Mouse (Mus musculus): ENCODE results near the gene Zbtb20. TPM values are rescaled to one million over a fixed set of nuclear protein-coding genes. Genes with fewer than 3 reads are reported as not detected.

The Zbtb20 gene
- polyA plus RNA-seq, 1 experiment from 2014 or later = 30.9 TPM

GRCm38 (mm10) chr16:43631758-43632157, 756.1 kb downstream of the Zbtb20 start:
- ATAC-seq (ENCODE audit: extremely low read depth, insufficient number of reproducible peaks, low FRiP score, low TSS enrichment) = no peak
- Histone ChIP-seq H3K4me2 (no peak overlapping the region), H3K9ac (no peak overlapping the region), H3K27ac (replicated peaks) (no peak overlapping the region), H3K9me3 (no peaks in the 10 kb centered on the region), H3K36me3 (peaks cover 6% of the 10 kb centered on the region), H3K4me3 (no peak overlapping the region), H3K4me1 (peaks cover 11% of the 10 kb centered on the region), H3K27me3 (replicated peaks) (no peaks in the 10 kb centered on the region)
- WGBS = 44% methylated on average over 2 of the region's 2 CpGs

- H3K9ac ChIP-seq = no peak overlapping the region
- 86% methylated on average over 7 of the region's 7 CpGs for WGBS
- no peaks in the 10 kb centered on the region for H3K27me3 ChIP-seq (replicated peaks)
- H3K4me1 ChIP-seq = peaks cover 18% of the 10 kb centered on the region
- ATAC-seq (ENCODE audit: extremely low read depth, insufficient number of reproducible peaks, low FRiP score, low TSS enrichment) = no peak
- H3K9me3 ChIP-seq = no peaks in the 10 kb centered on the region
- peaks cover 6% of the 10 kb centered on the region for H3K36me3 ChIP-seq
- H3K4me2 ChIP-seq = no peak overlapping the region
- no peak overlapping the region for H3K4me3 ChIP-seq
- H3K27ac ChIP-seq (replicated peaks) = no peak overlapping the region
Measured at GRCm38 (mm10) chr16:43634037-43634436, 758.4 kb downstream of the Zbtb20 start.

- Histone ChIP-seq H3K4me3 (no peak overlapping the region), H3K4me2 (no peak overlapping the region), H3K9me3 (no peaks in the 10 kb centered on the region), H3K27ac (replicated peaks) (no peak overlapping the region), H3K27me3 (replicated peaks) (no peaks in the 10 kb centered on the region), H3K36me3 (peaks cover 6% of the 10 kb centered on the region), H3K9ac (no peak overlapping the region), H3K4me1 (peaks cover 15% of the 10 kb centered on the region)
- ATAC-seq (ENCODE audit: extremely low read depth, insufficient number of reproducible peaks, low FRiP score, low TSS enrichment) = no peak; the same call in 1 of the 2 replicates
- WGBS = 89% methylated on average over 8 of the region's 8 CpGs
Measured at GRCm38 (mm10) chr16:43637241-43637640, 761.6 kb downstream of the Zbtb20 start.

- peaks cover 5% of the 10 kb centered on the region for H3K36me3 ChIP-seq
- no peak; the same call in 1 of the 2 replicates for ATAC-seq (ENCODE audit: extremely low read depth, insufficient number of reproducible peaks, low FRiP score, low TSS enrichment)
- 60% methylated on average over 21 of the region's 21 CpGs for WGBS
- peak overlapping the region; percentile 47; the same call in 1 of the 2 replicates for H3K9ac ChIP-seq
- peak overlapping the region; percentile 42 for H3K27ac ChIP-seq (replicated peaks)
- peaks cover 15% of the 10 kb centered on the region for H3K4me1 ChIP-seq
- H3K27me3 ChIP-seq (replicated peaks) = no peaks in the 10 kb centered on the region
- no peaks in the 10 kb centered on the region for H3K9me3 ChIP-seq
- no peak overlapping the region for H3K4me3 ChIP-seq
- peak overlapping the region; percentile 3; the same call in 1 of the 2 replicates for H3K4me2 ChIP-seq
Measured at GRCm38 (mm10) chr16:43638406-43639049, 762.8 kb downstream of the Zbtb20 start.

GRCm38 (mm10) chr16:43641230-43641629, 765.5 kb downstream of the Zbtb20 start:
- no peak for ATAC-seq (ENCODE audit: extremely low read depth, insufficient number of reproducible peaks, low FRiP score, low TSS enrichment)

GRCm38 (mm10) chr16:43645879-43646278, 770.2 kb downstream of the Zbtb20 start:
- Histone ChIP-seq H3K4me1 (peaks cover 7% of the 10 kb centered on the region; the same call in 1 of the 2 replicates), H3K9ac (no peak overlapping the region), H3K36me3 (no peaks in the 10 kb centered on the region), H3K4me3 (no peak overlapping the region), H3K27me3 (replicated peaks) (no peaks in the 10 kb centered on the region), H3K27ac (replicated peaks) (no peak overlapping the region), H3K9me3 (no peaks in the 10 kb centered on the region), H3K4me2 (no peak overlapping the region)
- ATAC-seq (ENCODE audit: extremely low read depth, insufficient number of reproducible peaks, low FRiP score, low TSS enrichment) = no peak
- WGBS = 12% methylated on average over 4 of the region's 4 CpGs

More at GRCm38 (mm10) chr16:43641230-43641629, 765.5 kb downstream of the Zbtb20 start:
- Histone ChIP-seq H3K4me2 (no peak overlapping the region), H3K9ac (no peak overlapping the region), H3K4me1 (peaks cover 19% of the 10 kb centered on the region), H3K36me3 (no peaks in the 10 kb centered on the region), H3K9me3 (no peaks in the 10 kb centered on the region), H3K27ac (replicated peaks) (no peak overlapping the region), H3K27me3 (replicated peaks) (no peaks in the 10 kb centered on the region), H3K4me3 (no peak overlapping the region)
- 58% methylated on average over 8 of the region's 8 CpGs for WGBS

- no peak for ATAC-seq (ENCODE audit: extremely low read depth, insufficient number of reproducible peaks, low FRiP score, low TSS enrichment)
- no peaks in the 10 kb centered on the region for H3K27me3 ChIP-seq (replicated peaks)
- no peak overlapping the region for H3K27ac ChIP-seq (replicated peaks)
- WGBS = 68% methylated on average over 3 of the region's 3 CpGs
- H3K9me3 ChIP-seq = no peaks in the 10 kb centered on the region
- H3K9ac ChIP-seq = no peak overlapping the region
- H3K4me2 ChIP-seq = no peak overlapping the region
- H3K4me1 ChIP-seq = peaks cover 5% of the 10 kb centered on the region; the same call in 1 of the 2 replicates
- no peak overlapping the region for H3K4me3 ChIP-seq
- no peaks in the 10 kb centered on the region for H3K36me3 ChIP-seq
Measured at GRCm38 (mm10) chr16:43646943-43647342, 771.3 kb downstream of the Zbtb20 start.

- Histone ChIP-seq H3K9ac (no peak overlapping the region), H3K27ac (replicated peaks) (no peak overlapping the region), H3K4me3 (no peak overlapping the region), H3K4me1 (peaks cover 5% of the 10 kb centered on the region; the same call in 1 of the 2 replicates), H3K27me3 (replicated peaks) (no peaks in the 10 kb centered on the region), H3K36me3 (no peaks in the 10 kb centered on the region), H3K9me3 (no peaks in the 10 kb centered on the region), H3K4me2 (no peak overlapping the region)
- 64% methylated on average over 1 of the region's 1 CpGs for whole genome bisulfite sequencing
- ATAC-seq (ENCODE audit: extremely low read depth, insufficient number of reproducible peaks, low FRiP score, low TSS enrichment) = no peak
Measured at GRCm38 (mm10) chr16:43647641-43648040, 772.0 kb downstream of the Zbtb20 start.

GRCm38 (mm10) chr16:43650355-43651080, 774.8 kb downstream of the Zbtb20 start:
- Histone ChIP-seq H3K4me3 (no peak overlapping the region), H3K4me2 (no peak overlapping the region), H3K4me1 (peaks cover 5% of the 10 kb centered on the region; the same call in 1 of the 2 replicates), H3K27me3 (replicated peaks) (no peaks in the 10 kb centered on the region), H3K9ac (no peak overlapping the region), H3K27ac (replicated peaks) (no peak overlapping the region), H3K9me3 (no peaks in the 10 kb centered on the region), H3K36me3 (no peaks in the 10 kb centered on the region)
- ATAC-seq (ENCODE audit: extremely low read depth, insufficient number of reproducible peaks, low FRiP score, low TSS enrichment) = no peak
- 80% methylated on average over 3 of the region's 3 CpGs for WGBS

GRCm38 (mm10) chr16:43653288-43653687, 777.6 kb downstream of the Zbtb20 start:
- Histone ChIP-seq H3K36me3 (no peaks in the 10 kb centered on the region), H3K9me3 (no peaks in the 10 kb centered on the region), H3K4me2 (no peak overlapping the region), H3K4me1 (no peaks in the 10 kb centered on the region), H3K9ac (no peak overlapping the region), H3K27me3 (replicated peaks) (no peaks in the 10 kb centered on the region), H3K27ac (replicated peaks) (no peak overlapping the region), H3K4me3 (no peak overlapping the region)
- WGBS = 63% methylated on average over 2 of the region's 2 CpGs
- ATAC-seq (ENCODE audit: extremely low read depth, insufficient number of reproducible peaks, low FRiP score, low TSS enrichment) = no peak

GRCm38 (mm10) chr16:43654269-43654668, 778.6 kb downstream of the Zbtb20 start:
- no peak overlapping the region for H3K4me3 ChIP-seq
- H3K4me2 ChIP-seq = no peak overlapping the region
- WGBS = 82% methylated on average over 3 of the region's 3 CpGs
- no peaks in the 10 kb centered on the region for H3K4me1 ChIP-seq
- H3K9ac ChIP-seq = no peak overlapping the region
- no peak for ATAC-seq (ENCODE audit: extremely low read depth, insufficient number of reproducible peaks, low FRiP score, low TSS enrichment)
- no peaks in the 10 kb centered on the region for H3K9me3 ChIP-seq
- H3K27me3 ChIP-seq (replicated peaks) = no peaks in the 10 kb centered on the region
- H3K36me3 ChIP-seq = no peaks in the 10 kb centered on the region
- H3K27ac ChIP-seq (replicated peaks) = no peak overlapping the region
